Mouse (Mus musculus) liver, embryonic 14.5 days (tissue): Measurements from ENCODE around the gene Mrps27.

Source experiments
- CTCF ChIP-seq: IDR thresholded peaks from 2 replicates; pipeline ENCODE4 v1.5.1; 2016; ENCODE audit warnings: antibody characterized with exemption, low read depth, control low read depth
- EP300 ChIP-seq: IDR thresholded peaks from 2 replicates; pipeline ENCODE4 v1.6.1; 2016; ENCODE audit warnings: antibody characterized with exemption, low read depth

GRCm38 (mm10) chr13:99434494-99434893 lies 89.9 kb downstream of the Mrps27 start:
- no peak for TF ChIP-seq CTCF
- TF ChIP-seq EP300: no peak
